ENCODE assay signal across 9 mouse cellular contexts in the genomic region with DNA sequence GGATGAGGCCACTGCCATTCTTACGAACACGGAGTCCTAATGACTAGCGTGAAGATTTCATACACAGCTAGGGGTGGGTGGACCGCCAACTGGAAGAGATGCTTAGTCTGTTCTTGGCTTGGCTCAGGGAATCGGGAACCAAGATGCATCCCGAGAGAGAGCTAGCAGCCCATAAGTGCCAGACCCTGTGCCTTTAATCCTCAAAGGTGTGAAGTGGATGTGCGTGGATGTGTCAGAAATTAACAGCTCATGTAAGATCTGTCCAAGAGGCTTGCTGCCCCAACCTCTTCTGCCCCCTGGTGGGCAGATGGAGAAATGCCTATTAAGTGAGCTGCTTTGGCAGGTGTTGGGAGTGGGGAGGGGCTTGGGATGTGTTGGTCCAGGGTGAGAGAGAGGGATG. TPM values are rescaled to one million over a fixed set of nuclear protein-coding genes. Genes with fewer than 3 reads are reported as not detected.
DNase-seq lines count a peak whose midpoint lies in the region; ATAC-seq and TF ChIP-seq lines count a peak whose summit lies in the region.
"Had no signal": no experiment of that assay in that cellular context is flagged by ENCODE, and none has a peak within 500 bp of the region (broad histone marks: within the 10 kb centered on the region; RNA-seq: fewer than 3 reads in every experiment).

No protein-coding gene starts in this region.

- intact Hi-C loops in left cerebral cortex, postnatal 36 days (cut with DNase I) = no loop called here

- no peak for ATAC-seq in midbrain, embryonic 14.5 days (ENCODE audit: low FRiP score, low TSS enrichment)
- no peak for ATAC-seq in midbrain, embryonic 13.5 days
- ATAC-seq in Patski = no peak
- no peak for ATAC-seq in monocyte, adult 5-6 weeks (replicated peaks; ENCODE audit: insufficient number of reproducible peaks, low FRiP score, low TSS enrichment, poor library complexity, severe bottlenecking)

- H3K9me3 ChIP-seq in midbrain, embryonic 14.5 days (ENCODE audit: control insufficient read depth, low read length) = no peaks in the 10 kb centered on the region
- no peaks in the 10 kb centered on the region for H3K9me3 ChIP-seq in midbrain, embryonic 13.5 days
- H3K9me3 ChIP-seq: heart, embryonic 15.5 days had no signal

- H3K4me3 ChIP-seq in midbrain, embryonic 14.5 days (replicated peaks; ENCODE audit: low read depth, low read length) = no peak overlapping the region
- H3K4me3 ChIP-seq in midbrain, embryonic 13.5 days (replicated peaks) = no peak overlapping the region
- H3K4me3 ChIP-seq: heart, embryonic 15.5 days had no signal

- POLR2A ChIA-PET in Patski (lab: Charles Lee) = no interaction called here

- in situ Hi-C loops in Patski (cut with MboI; ENCODE audit: low pct_unique_long_range_greater_than_20kb) = loop anchor here (10.0 kb wide), 1 partner anchor 184 kb away; no protein-coding TSS in a partner anchor

- no peak overlapping the region for H3K9ac ChIP-seq in midbrain, embryonic 14.5 days (replicated peaks; ENCODE audit: low read length)
- no peak overlapping the region for H3K9ac ChIP-seq in midbrain, embryonic 13.5 days (replicated peaks)
- H3K9ac ChIP-seq: heart, embryonic 15.5 days had no signal

- H3K4me1 ChIP-seq in midbrain, embryonic 14.5 days (ENCODE audit: control insufficient read depth, insufficient read depth, low read length) = peaks cover 10% of the 10 kb centered on the region
- H3K4me1 ChIP-seq in midbrain, embryonic 13.5 days (replicated peaks) = peaks cover 8% of the 10 kb centered on the region
- H3K4me1 ChIP-seq: heart, embryonic 15.5 days had no signal

- no peaks in the 10 kb centered on the region for H3K27me3 ChIP-seq in midbrain, embryonic 14.5 days (ENCODE audit: control insufficient read depth, insufficient read depth, low read length)
- 0 out of 2 replicates have a peak, but pooled peaks cover 5% of the 10 kb centered on the region for H3K27me3 ChIP-seq in midbrain, embryonic 13.5 days
- peaks cover 38% of the 10 kb centered on the region for H3K27me3 ChIP-seq in Patski

- peak; percentile 46 for DNase-seq in midbrain, embryonic 14.5 days
- DNase-seq in Patski (ENCODE audit: low read depth, low spot score) = no peak
- DNase-seq in cerebellum, adult 9-10 months = peak; percentile 63
- DNase-seq in gastrocnemius, postnatal 25 days = peak; percentile 39
- peak; percentile 61 to 63 for DNase-seq in left cerebral cortex, postnatal 36 days (ENCODE audit: low spot score in 2 of 2)
- DNase-seq in retina, embryonic 14.5 days (ENCODE audit: low spot score) = peak; percentile 71

- WGBS in midbrain, embryonic 14.5 days = 67% methylated on average over 7 of the region's 7 CpGs
- WGBS in midbrain, embryonic 13.5 days = 70% methylated on average over 7 of the region's 7 CpGs

- no peak overlapping the region for H3K4me2 ChIP-seq in midbrain, embryonic 14.5 days (ENCODE audit: low read length)
- no peak overlapping the region for H3K4me2 ChIP-seq in midbrain, embryonic 13.5 days (replicated peaks)
- H3K4me2 ChIP-seq: heart, embryonic 15.5 days had no signal

- TF ChIP-seq CTCF in Patski (IDR thresholded peaks at IDR 0.05) = peak; percentile 88

- no peaks in the 10 kb centered on the region for H3K36me3 ChIP-seq in midbrain, embryonic 14.5 days (ENCODE audit: control insufficient read depth, insufficient read depth, low read length)
- H3K36me3 ChIP-seq in midbrain, embryonic 13.5 days = no peaks in the 10 kb centered on the region
- H3K36me3 ChIP-seq: heart, embryonic 15.5 days had no signal

- no peak overlapping the region for H3K27ac ChIP-seq in midbrain, embryonic 14.5 days (replicated peaks; ENCODE audit: low read depth, low read length)
- H3K27ac ChIP-seq in midbrain, embryonic 13.5 days = no peak overlapping the region
- H3K27ac ChIP-seq: heart, embryonic 15.5 days had no signal

- CTCF ChIA-PET in Patski (lab: Charles Lee) = interaction anchor here (0.6 to 2.2 kb wide), 13 partner anchors 10 to 138 kb away, joined by 3 to 17 read pairs (median 4); a partner anchor contains a TSS

RNA-seq across cellular contexts. Expression of a gene that starts 20.8 kb away (rescaled TPM):
- polyA plus RNA-seq in midbrain, embryonic 14.5 days (2014; fragmentation: Nextera tagmentation; extraction: Ambion mirVana) = 10.7 and 13.1 TPM in 2 replicates
- 4.5 and 5.5 TPM in 2 replicates for polyA plus RNA-seq in midbrain, embryonic 13.5 days (2015; fragmentation: Nextera tagmentation; extraction: Ambion mirVana)
- 4.3 TPM for polyA plus RNA-seq in Patski (2021)
- total RNA-seq in gastrocnemius, postnatal 25 days (2021) = under 1 TPM; 0.28 to 0.38 TPM
- total RNA-seq in left cerebral cortex, postnatal 36 days (2021) = 100 to 1,000 TPM; 130 to 133 TPM
- total RNA-seq in monocyte, adult 5-6 weeks (2017) = 3.9 to 25.7 TPM (median 6.4 TPM) in 3 replicates

RNA-seq across cellular contexts. Expression of a gene that starts 40.2 kb away (rescaled TPM):
- not detected in 2 replicates for polyA plus RNA-seq in midbrain, embryonic 14.5 days (2014; fragmentation: Nextera tagmentation; extraction: Ambion mirVana)
- polyA plus RNA-seq in midbrain, embryonic 13.5 days (2015; fragmentation: Nextera tagmentation; extraction: Ambion mirVana) = not detected in 2 replicates
- polyA plus RNA-seq in Patski (2021) = not detected
- total RNA-seq in gastrocnemius, postnatal 25 days (2021) = not detected
- total RNA-seq in left cerebral cortex, postnatal 36 days (2021) = under 1 TPM; 0.11 to 0.17 TPM
- not detected in 3 replicates for total RNA-seq in monocyte, adult 5-6 weeks (2017)

RNA-seq across cellular contexts. Expression of a gene that starts 56.7 kb away (rescaled TPM):
- polyA plus RNA-seq in midbrain, embryonic 14.5 days (2014; fragmentation: Nextera tagmentation; extraction: Ambion mirVana) = 37.0 and 42.8 TPM in 2 replicates
- 36.1 and 37.6 TPM in 2 replicates for polyA plus RNA-seq in midbrain, embryonic 13.5 days (2015; fragmentation: Nextera tagmentation; extraction: Ambion mirVana)
- 40.3 TPM for polyA plus RNA-seq in Patski (2021)
- 10 to 100 TPM; 21.5 to 21.9 TPM for total RNA-seq in gastrocnemius, postnatal 25 days (2021)
- total RNA-seq in left cerebral cortex, postnatal 36 days (2021) = 10 to 100 TPM; 21.2 to 21.9 TPM
- total RNA-seq in monocyte, adult 5-6 weeks (2017) = 6.5 to 14.6 TPM (median 7.1 TPM) in 3 replicates
